Mouse (Mus musculus): ENCODE data around the gene Sel1l3.

GRCm38 (mm10) chr5:53187245-53187644 is 26.5 kb downstream of the Sel1l3 start:
- TF ChIP-seq POLR2A (IDR thresholded peaks at IDR 0.05; ENCODE audit: insufficient read length, low read depth) (no peak), E2F4 (IDR thresholded peaks at IDR 0.05; ENCODE audit: insufficient read depth) (no peak)

Data from myocyte (in vitro differentiated cells).